Mouse (Mus musculus) thymus, postnatal 25 days (tissue): Measurements from ENCODE around the gene Mup16.
"Not testable (repeated sequence)": the region's sequence is repeated elsewhere in the genome, so short reads cannot be mapped to it uniquely, and the experiment has no call there.

Experiments
- DNase-seq: peaks from one replicate; pipeline ENCODE4 v3.0.0; 2022

Mup16 gene

DNA sequence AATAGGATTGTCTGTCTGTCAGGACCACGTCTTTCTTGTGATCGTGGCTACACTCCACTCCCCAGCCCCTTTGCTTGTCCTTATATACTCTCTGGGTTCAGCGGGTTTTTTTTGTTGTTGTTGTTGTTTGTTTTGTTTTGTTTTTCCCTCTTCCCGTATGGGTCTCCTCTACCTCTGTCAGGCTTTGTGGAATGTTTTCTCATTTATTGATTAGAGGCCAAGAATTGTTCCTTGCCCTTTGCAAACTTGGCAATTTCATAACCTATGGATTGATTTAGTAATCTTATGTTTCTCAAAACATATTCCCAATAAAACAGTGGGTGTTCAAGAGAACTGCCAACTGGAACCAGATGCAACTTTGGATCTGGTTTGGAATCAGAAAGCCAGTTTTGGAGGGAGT, at the start of gene Mup16:
Gene Mup16 (minus strand): TSS at position 101 of the 400 bp plus-strand sequence.
- DNase-seq = not testable (repeated sequence)

DNA sequence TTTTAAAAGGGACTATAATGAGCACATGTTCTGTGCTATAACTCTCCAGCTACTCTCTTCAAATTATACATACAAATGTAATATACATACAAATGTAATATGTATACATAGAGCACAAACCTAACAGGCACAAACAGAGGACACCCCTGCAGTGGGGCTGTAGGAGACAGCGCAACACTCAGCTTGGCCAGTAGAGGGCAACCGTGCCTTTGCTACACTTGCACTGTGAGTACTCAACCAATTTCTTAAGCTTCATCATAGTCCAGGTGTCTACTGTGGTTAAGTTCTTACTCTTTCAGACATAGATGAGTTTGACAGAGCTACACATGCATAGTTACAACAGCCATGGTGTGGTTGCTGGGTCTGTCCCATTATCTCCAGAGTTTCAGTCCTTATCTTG, 36.6 kb upstream of the Mup16 start:
- not testable (repeated sequence) for DNase-seq
